Mouse (Mus musculus) cerebellum, adult (tissue): ENCODE data around the gene Car10.

Experiments
- ATAC-seq: cut with Nextera tagmentation; 2 replicates; pipeline ENCODE4 v1.9.2; 2017; ENCODE audit warnings: mild to moderate bottlenecking, moderate library complexity, mixed read lengths; ENCODE audit not compliant: insufficient number of reproducible peaks, low FRiP score, low TSS enrichment

The Car10 gene

GRCm38 (mm10) chr11:93097941-93098828 is at the start of gene Car10:
TSS of gene Car10 (plus strand) at chr11:93098028.
- ATAC-seq = peak; percentile 43; the same call in 1 of the 2 replicates

GRCm38 (mm10) chr11:93065021-93065420 is 32.8 kb upstream of the Car10 start:
- ATAC-seq = no peak

- ATAC-seq = no peak
Measured at GRCm38 (mm10) chr11:93065656-93066181, 32.1 kb upstream of the Car10 start.

GRCm38 (mm10) chr11:93095588-93095987 is 2.2 kb upstream of the Car10 start:
- no peak for ATAC-seq

GRCm38 (mm10) chr11:93097001-93097400 is 827 bp upstream of the Car10 start:
- no peak for ATAC-seq

GRCm38 (mm10) chr11:93097431-93097851 is 387 bp upstream of the Car10 start:
- no peak for ATAC-seq

- ATAC-seq = peak; percentile 43; the same call in 1 of the 2 replicates
Measured at GRCm38 (mm10) chr11:93098933-93099381, 1.1 kb downstream of the Car10 start.

- ATAC-seq = no peak; the same call in 1 of the 2 replicates
Measured at GRCm38 (mm10) chr11:93099431-93100370, 1.9 kb downstream of the Car10 start.

GRCm38 (mm10) chr11:93100606-93101005 is 2.8 kb downstream of the Car10 start:
- no peak for ATAC-seq

GRCm38 (mm10) chr11:93101106-93101505 is 3.3 kb downstream of the Car10 start:
- ATAC-seq = peak; percentile 16

GRCm38 (mm10) chr11:93102321-93102720 is 4.5 kb downstream of the Car10 start:
- ATAC-seq = no peak

GRCm38 (mm10) chr11:93103101-93103815 is 5.4 kb downstream of the Car10 start:
- ATAC-seq = peak; percentile 65; the same call in 1 of the 2 replicates

GRCm38 (mm10) chr11:93109451-93109850 is 11.6 kb downstream of the Car10 start:
- ATAC-seq = peak; percentile 93

- peak; percentile 84; the same call in 1 of the 2 replicates for ATAC-seq
Measured at GRCm38 (mm10) chr11:93120766-93121415, 23.1 kb downstream of the Car10 start.

- peak; percentile 74; the same call in 1 of the 2 replicates for ATAC-seq
Measured at GRCm38 (mm10) chr11:93123691-93124090, 25.9 kb downstream of the Car10 start.

GRCm38 (mm10) chr11:93126466-93126865 is 28.6 kb downstream of the Car10 start:
- no peak for ATAC-seq

GRCm38 (mm10) chr11:93128481-93128880 is 30.7 kb downstream of the Car10 start:
- ATAC-seq = no peak

GRCm38 (mm10) chr11:93137841-93138240 is 40.0 kb downstream of the Car10 start:
- ATAC-seq = peak; percentile 72; the same call in 1 of the 2 replicates

GRCm38 (mm10) chr11:93141727-93142126 is 43.9 kb downstream of the Car10 start:
- ATAC-seq = no peak
